Mouse (Mus musculus): ENCODE measurements around the gene Accsl. TPM values are rescaled to one million over a fixed set of nuclear protein-coding genes. Genes with fewer than 3 reads are reported as not detected.

The Accsl gene
- polyA plus RNA-seq, 1 experiment from 2014 or later, result 0.63 TPM

DNA sequence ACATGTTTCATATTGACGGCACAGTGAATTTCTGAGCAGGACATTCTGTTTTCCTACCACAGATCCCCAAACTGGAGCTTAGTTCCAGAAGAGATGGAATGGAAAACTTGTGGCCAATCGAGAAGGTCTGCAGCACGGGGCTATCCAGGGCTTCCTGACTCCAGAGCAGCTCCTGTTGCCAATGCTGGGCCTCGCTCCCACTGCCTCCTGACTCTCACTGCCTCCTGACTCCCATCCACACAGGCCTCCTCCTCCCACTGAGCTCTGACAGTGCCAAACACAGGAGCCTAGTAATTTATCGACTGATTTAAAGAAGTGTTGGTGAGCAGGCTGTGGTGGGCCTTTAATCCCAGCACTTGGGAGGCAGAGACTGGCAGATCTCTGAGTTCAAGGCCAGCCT lies 60.9 kb downstream of the Accsl start:
- no peak overlapping the region for H3K4me3 ChIP-seq (replicated peaks; ENCODE audit: low read length)
- 92% methylated on average over 5 of the region's 5 CpGs for WGBS
- H3K9me3 ChIP-seq (ENCODE audit: control insufficient read depth, low read length), result no peaks in the 10 kb centered on the region
- no peaks in the 10 kb centered on the region for H3K4me1 ChIP-seq (replicated peaks; ENCODE audit: control insufficient read depth, insufficient read depth, low read length)
- no peak overlapping the region for H3K9ac ChIP-seq (replicated peaks; ENCODE audit: low read depth, low read length)
- no peak overlapping the region for H3K4me2 ChIP-seq (ENCODE audit: low read length)
- ATAC-seq, result no peak
- H3K27me3 ChIP-seq (replicated peaks; ENCODE audit: control insufficient read depth, insufficient read depth, low read length), result no peaks in the 10 kb centered on the region
- peaks cover 24% of the 10 kb centered on the region for H3K36me3 ChIP-seq (ENCODE audit: control insufficient read depth, insufficient read depth)
- no peak overlapping the region for H3K27ac ChIP-seq (ENCODE audit: low read length)

DNA sequence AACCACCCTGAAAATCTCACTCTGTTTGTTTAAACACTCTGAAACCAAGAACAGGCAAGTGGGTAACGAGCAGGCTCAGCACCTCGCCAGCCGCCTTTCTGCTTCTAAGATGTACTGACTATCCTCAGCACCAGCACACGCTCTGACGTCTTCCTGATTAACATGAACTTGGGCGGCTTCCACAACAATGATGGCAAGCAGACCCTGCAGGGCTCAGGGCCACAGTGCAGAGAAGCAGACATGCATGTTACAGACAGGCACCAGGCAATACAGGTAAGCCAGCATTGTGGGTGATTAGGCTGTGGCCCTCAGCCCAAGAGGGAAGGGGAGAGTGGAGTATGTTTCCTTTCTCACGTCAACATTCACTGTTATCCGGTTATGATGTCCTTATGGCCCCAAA lies 61.5 kb downstream of the Accsl start:
- Histone ChIP-seq H3K4me2 (ENCODE audit: low read length) (no peak overlapping the region), H3K36me3 (ENCODE audit: control insufficient read depth, insufficient read depth) (peaks cover 24% of the 10 kb centered on the region), H3K9me3 (ENCODE audit: control insufficient read depth, low read length) (no peaks in the 10 kb centered on the region), H3K4me3 (replicated peaks; ENCODE audit: low read length) (no peak overlapping the region), H3K27me3 (replicated peaks; ENCODE audit: control insufficient read depth, insufficient read depth, low read length) (no peaks in the 10 kb centered on the region), H3K9ac (replicated peaks; ENCODE audit: low read depth, low read length) (no peak overlapping the region), H3K4me1 (replicated peaks; ENCODE audit: control insufficient read depth, insufficient read depth, low read length) (no peaks in the 10 kb centered on the region), H3K27ac (ENCODE audit: low read length) (no peak overlapping the region)
- 70% methylated on average over 8 of the region's 8 CpGs for WGBS
- no peak for ATAC-seq

DNA sequence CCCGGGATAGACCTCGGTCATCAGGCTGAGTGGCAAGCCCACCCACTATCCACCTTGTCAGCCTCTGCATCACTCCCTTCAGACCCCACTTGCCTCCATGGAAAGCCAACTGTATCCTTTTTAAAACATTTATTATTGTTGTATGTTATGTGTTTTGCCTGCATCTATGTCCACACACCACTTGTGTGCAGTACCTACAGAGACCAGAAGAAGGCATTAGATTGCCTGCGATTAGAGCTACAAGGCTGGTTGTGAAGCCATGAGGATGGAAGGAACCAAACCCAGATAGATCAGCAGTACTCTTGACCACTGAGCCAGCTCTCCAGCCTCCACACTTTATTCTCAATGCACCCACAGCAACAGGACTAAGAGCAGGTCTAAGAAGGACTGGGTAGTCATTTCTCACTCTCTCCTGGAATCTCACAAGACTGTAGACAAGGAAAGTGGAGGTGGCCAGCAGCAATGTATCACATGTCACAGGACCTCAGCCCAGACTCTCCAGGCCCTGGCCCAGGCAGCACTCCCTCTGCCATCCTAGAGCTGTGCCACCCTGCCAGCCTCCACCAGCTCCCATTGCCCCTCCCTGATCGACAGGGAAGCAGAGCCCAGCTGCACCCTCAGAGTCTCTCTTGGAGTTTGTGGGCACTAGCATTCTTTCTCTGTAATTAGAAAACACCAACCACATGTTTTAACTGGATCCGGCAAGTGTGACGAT lies 62.3 kb downstream of the Accsl start:
- H3K4me2 ChIP-seq (ENCODE audit: low read length), result no peak overlapping the region
- H3K9me3 ChIP-seq (ENCODE audit: control insufficient read depth, low read length), result no peaks in the 10 kb centered on the region
- no peak overlapping the region for H3K4me3 ChIP-seq (replicated peaks; ENCODE audit: low read length)
- no peak for ATAC-seq
- no peak overlapping the region for H3K9ac ChIP-seq (replicated peaks; ENCODE audit: low read depth, low read length)
- WGBS, result 94% methylated on average over 6 of the region's 6 CpGs
- H3K27ac ChIP-seq (ENCODE audit: low read length), result no peak overlapping the region
- H3K27me3 ChIP-seq (replicated peaks; ENCODE audit: control insufficient read depth, insufficient read depth, low read length), result no peaks in the 10 kb centered on the region
- H3K4me1 ChIP-seq (replicated peaks; ENCODE audit: control insufficient read depth, insufficient read depth, low read length), result no peaks in the 10 kb centered on the region
- peaks cover 24% of the 10 kb centered on the region for H3K36me3 ChIP-seq (ENCODE audit: control insufficient read depth, insufficient read depth)

DNA sequence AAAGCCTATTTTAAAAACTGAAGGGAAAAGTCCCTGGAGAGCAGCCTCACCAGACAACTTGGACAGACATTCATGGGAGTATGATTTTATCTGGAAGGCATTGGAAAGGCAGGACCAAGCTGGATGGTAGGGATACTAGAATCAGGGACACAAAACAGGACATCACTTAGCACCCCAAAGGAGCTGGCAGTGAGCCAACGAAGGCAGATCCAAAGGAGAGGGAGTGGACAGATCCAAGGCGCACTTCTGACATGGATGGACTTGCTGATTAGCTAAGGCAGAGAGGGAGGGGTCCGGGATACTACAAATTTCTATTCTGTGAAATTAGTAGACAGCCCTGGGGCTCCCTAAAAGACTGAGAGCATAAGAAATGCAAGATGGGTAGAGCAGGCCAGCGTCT lies 63.4 kb downstream of the Accsl start:
- no peaks in the 10 kb centered on the region for H3K4me1 ChIP-seq (replicated peaks; ENCODE audit: control insufficient read depth, insufficient read depth, low read length)
- no peak overlapping the region for H3K27ac ChIP-seq (ENCODE audit: low read length)
- H3K9me3 ChIP-seq (ENCODE audit: control insufficient read depth, low read length), result no peaks in the 10 kb centered on the region
- no peak overlapping the region for H3K9ac ChIP-seq (replicated peaks; ENCODE audit: low read depth, low read length)
- ATAC-seq, result no peak
- 82% methylated on average over 4 of the region's 4 CpGs for WGBS
- no peak overlapping the region for H3K4me2 ChIP-seq (ENCODE audit: low read length)
- no peaks in the 10 kb centered on the region for H3K27me3 ChIP-seq (replicated peaks; ENCODE audit: control insufficient read depth, insufficient read depth, low read length)
- H3K36me3 ChIP-seq (ENCODE audit: control insufficient read depth, insufficient read depth), result peaks cover 24% of the 10 kb centered on the region
- H3K4me3 ChIP-seq (replicated peaks; ENCODE audit: low read length), result no peak overlapping the region

Other genes with a start within 250 kb of the Accsl start
- gene Alx4, start 226.8 kb downstream of the Accsl start, polyA plus RNA-seq (2015; fragmentation: Nextera tagmentation; extraction: Ambion mirVana), result 0.61 and 1.0 TPM in 2 replicates
- 69.1 and 69.7 TPM in 2 replicates for gene Ext2, start 46.6 kb downstream of the Accsl start, polyA plus RNA-seq (2015; fragmentation: Nextera tagmentation; extraction: Ambion mirVana)
- gene Accs, start 19.2 kb downstream of the Accsl start, polyA plus RNA-seq (2015; fragmentation: Nextera tagmentation; extraction: Ambion mirVana), result 6.4 and 7.2 TPM in 2 replicates
- gene Gm13889, start 88.0 kb upstream of the Accsl start, polyA plus RNA-seq (2015; fragmentation: Nextera tagmentation; extraction: Ambion mirVana), result 17.7 and 18.2 TPM in 2 replicates
- gene Gm27027, start 127.2 kb upstream of the Accsl start, polyA plus RNA-seq (2015; fragmentation: Nextera tagmentation; extraction: Ambion mirVana), result not detected in 2 replicates
- gene Alkbh3, start 141.7 kb upstream of the Accsl start, polyA plus RNA-seq (2015; fragmentation: Nextera tagmentation; extraction: Ambion mirVana), result 55.1 and 57.4 TPM in 2 replicates